Mouse (Mus musculus) MEL (cell line): ENCODE measurements around the gene Pigp. TPM values are rescaled to one million over a fixed set of nuclear protein-coding genes. Genes with fewer than 3 reads are reported as not detected.

Experiments
- DNase-seq: peaks from one replicate; pipeline ENCODE4 v3.0.0; 2011; ENCODE audit warnings: low read depth, low spot score
- H3K27ac ChIP-seq: 2 replicates; pipeline ENCODE4 v1.5.1; 2012; ENCODE audit warnings: low read depth, mild to moderate bottlenecking, control low read depth, low read length, moderate library complexity; ENCODE audit not compliant: control insufficient read depth
- H3K27me3 ChIP-seq, 2 experiments: fragments of 150-350 bp in 1 of 2; sonication (generic) in 1 of 2; 2 replicates each; pipeline ENCODE4 v1.6.1; 2012; ENCODE audit warnings: low read length in 2 of 2, mild to moderate bottlenecking in 2 of 2, improper control_type of control experiment in 1 of 2, moderate library complexity in 1 of 2; ENCODE audit not compliant: insufficient read depth in 2 of 2, control insufficient read depth in 1 of 2
- H3K36me3 ChIP-seq, 2 experiments: 2 replicates each; pipeline ENCODE4 v1.6.1; 2012 to 2014; ENCODE audit warnings: low read length in 2 of 2, improper control_type of control experiment in 1 of 2, inconsistent platforms in 1 of 2, mild to moderate bottlenecking in 1 of 2; ENCODE audit not compliant: insufficient read depth in 2 of 2, control insufficient read depth in 1 of 2
- H3K4me1 ChIP-seq, 2 experiments: fragments of 150-350 bp in 1 of 2; sonication (generic) in 1 of 2; 2 replicates each; pipeline ENCODE4 v1.6.1; 2012; ENCODE audit warnings: low read length in 2 of 2, improper control_type of control experiment in 1 of 2, mild to moderate bottlenecking in 1 of 2; ENCODE audit not compliant: insufficient read depth in 2 of 2, control insufficient read depth in 1 of 2
- H3K4me3 ChIP-seq, 2 experiments: fragments of 150-350 bp in 1 of 2; sonication (generic) in 1 of 2; 2 replicates each; pipeline ENCODE4 v1.5.1; 2012; ENCODE audit warnings: low read depth in 2 of 2, low read length in 2 of 2, mild to moderate bottlenecking in 2 of 2, moderate library complexity in 2 of 2, control low read depth in 1 of 2, improper control_type of control experiment in 1 of 2; ENCODE audit not compliant: control insufficient read depth in 1 of 2, insufficient read depth in 1 of 2
- H3K79me2 ChIP-seq: 2 replicates; pipeline ENCODE4 v1.6.1; 2012; ENCODE audit warnings: mild to moderate bottlenecking, low read length, moderate library complexity; ENCODE audit not compliant: control insufficient read depth, poor library complexity, insufficient read depth
- H3K9ac ChIP-seq: 2 replicates; pipeline ENCODE4 v1.6.1; 2012; ENCODE audit warnings: low read depth, mild to moderate bottlenecking, control low read depth, low read length, moderate library complexity; ENCODE audit not compliant: control insufficient read depth, poor library complexity, severe bottlenecking
- H3K9me3 ChIP-seq: fragments of 150-350 bp; sonication (generic); replicated peaks from 2 replicates; pipeline ENCODE4 v1.6.1; 2012; ENCODE audit warnings: mild to moderate bottlenecking, low read length, improper control_type of control experiment, moderate library complexity; ENCODE audit not compliant: insufficient read depth
- CHD1 ChIP-seq: IDR thresholded peaks from 2 replicates; pipeline ENCODE4 v1.6.1; 2012; ENCODE audit warnings: low read depth, mild to moderate bottlenecking, inconsistent platforms, low read length, improper control_type of control experiment
- CTCF ChIP-seq, 3 experiments: IDR thresholded peaks in 2 of 3; conservative IDR thresholded peaks in 1 of 3; 2 replicates each; pipeline ENCODE4 v1.5.1; 2011 to 2012; ENCODE audit warnings: low read length in 3 of 3, low read depth in 2 of 3, mild to moderate bottlenecking in 2 of 3, improper control_type of control experiment in 1 of 3, inconsistent platforms in 1 of 3, mixed read lengths in 1 of 3, moderate library complexity in 1 of 3; ENCODE audit not compliant: control insufficient read depth in 1 of 3, insufficient read depth in 1 of 3, poor library complexity in 1 of 3, severe bottlenecking in 1 of 3
- E2F4 ChIP-seq: IDR thresholded peaks from 2 replicates; pipeline ENCODE4 v1.6.1; 2011; ENCODE audit warnings: low read depth, low read length, improper control_type of control experiment, borderline replicate concordance
- EP300 ChIP-seq, 2 experiments: IDR thresholded peaks; 2 replicates each; pipeline ENCODE4 v1.6.1; 2011; ENCODE audit warnings: improper control_type of control experiment in 2 of 2, low read length in 2 of 2, low read depth in 1 of 2, mild to moderate bottlenecking in 1 of 2
- GABPA ChIP-seq: IDR thresholded peaks from 2 replicates; pipeline ENCODE4 v1.6.1; 2012; ENCODE audit warnings: low read depth, mild to moderate bottlenecking, inconsistent platforms, low read length, improper control_type of control experiment, moderate library complexity
- GATA1 ChIP-seq: IDR thresholded peaks from 2 replicates; pipeline ENCODE4 v1.6.1; 2011; ENCODE audit warnings: low read depth, low read length, improper control_type of control experiment
- HCFC1 ChIP-seq: IDR thresholded peaks from 2 replicates; pipeline ENCODE4 v1.6.1; 2012; ENCODE audit warnings: low read depth, mild to moderate bottlenecking, inconsistent platforms, low read length, improper control_type of control experiment, moderate library complexity
- MAFK ChIP-seq: IDR thresholded peaks from 2 replicates; pipeline ENCODE4 v1.6.1; 2011; ENCODE audit warnings: low read depth, mild to moderate bottlenecking, low read length, improper control_type of control experiment, borderline replicate concordance
- MAX ChIP-seq: IDR thresholded peaks from 2 replicates; pipeline ENCODE4 v1.6.1; 2011; ENCODE audit warnings: low read length, improper control_type of control experiment
- MEF2A ChIP-seq: IDR thresholded peaks from 2 replicates; pipeline ENCODE4 v1.6.1; 2014; ENCODE audit warnings: low read depth, mild to moderate bottlenecking, inconsistent platforms, low read length, improper control_type of control experiment; ENCODE audit not compliant: poor library complexity, insufficient replicate concordance, severe bottlenecking; ENCODE audit errors: extremely low read depth
- MXI1 ChIP-seq: IDR thresholded peaks from 2 replicates; pipeline ENCODE4 v1.6.1; 2011; ENCODE audit warnings: mild to moderate bottlenecking, low read depth, low read length, improper control_type of control experiment
- MYB ChIP-seq: IDR thresholded peaks from 2 replicates; pipeline ENCODE4 v1.6.1; 2011; ENCODE audit warnings: mild to moderate bottlenecking, low read depth, low read length, improper control_type of control experiment
- MYC ChIP-seq: IDR thresholded peaks from 2 replicates; pipeline ENCODE4 v1.6.1; 2011; ENCODE audit warnings: low read depth, mild to moderate bottlenecking, low read length, improper control_type of control experiment, moderate library complexity
- NELFE ChIP-seq: IDR thresholded peaks from 2 replicates; pipeline ENCODE4 v1.6.1; 2011; ENCODE audit warnings: low read depth, low read length, improper control_type of control experiment
- NRF1 ChIP-seq: IDR thresholded peaks from 2 replicates; pipeline ENCODE4 v1.6.1; 2014; ENCODE audit warnings: low read depth, mild to moderate bottlenecking, inconsistent platforms, low read length, improper control_type of control experiment, moderate library complexity; ENCODE audit not compliant: poor library complexity, insufficient read depth, severe bottlenecking
- POLR2AphosphoS5 ChIP-seq: IDR thresholded peaks from 2 replicates; pipeline ENCODE4 v1.6.1; 2012; ENCODE audit warnings: low read depth, borderline replicate concordance, mild to moderate bottlenecking, inconsistent platforms, low read length, moderate library complexity, mixed read lengths
- RAD21 ChIP-seq: IDR thresholded peaks from 2 replicates; pipeline ENCODE4 v1.6.1; 2011; ENCODE audit warnings: mild to moderate bottlenecking, low read depth, low read length, improper control_type of control experiment
- RCOR1 ChIP-seq: IDR thresholded peaks from 2 replicates; pipeline ENCODE4 v1.6.1; 2012; ENCODE audit warnings: low read depth, mild to moderate bottlenecking, inconsistent platforms, low read length, improper control_type of control experiment
- SIN3A ChIP-seq: IDR thresholded peaks from 2 replicates; pipeline ENCODE4 v1.6.1; 2012; ENCODE audit warnings: low read length, improper control_type of control experiment, inconsistent platforms
- TBP ChIP-seq: IDR thresholded peaks from 2 replicates; pipeline ENCODE4 v1.8.0; 2011; ENCODE audit warnings: low read depth, low read length, improper control_type of control experiment
- TCF12 ChIP-seq: IDR thresholded peaks from 2 replicates; pipeline ENCODE4 v1.6.1; 2014; ENCODE audit warnings: low read depth, mild to moderate bottlenecking, inconsistent platforms, low read length, improper control_type of control experiment, moderate library complexity
- UBTF ChIP-seq: IDR thresholded peaks from 2 replicates; pipeline ENCODE4 v1.6.1; 2012; ENCODE audit warnings: low read depth, mild to moderate bottlenecking, inconsistent platforms, low read length, improper control_type of control experiment, moderate library complexity, borderline replicate concordance; ENCODE audit not compliant: insufficient read depth
- USF1 ChIP-seq: IDR thresholded peaks from 2 replicates; pipeline ENCODE4 v1.6.1; 2014; ENCODE audit warnings: low read depth, mild to moderate bottlenecking, inconsistent platforms, low read length, improper control_type of control experiment, moderate library complexity
- USF2 ChIP-seq, 2 experiments: IDR thresholded peaks; 2 replicates each; pipeline ENCODE4 v1.6.1; 2011 to 2012; ENCODE audit warnings: improper control_type of control experiment in 2 of 2, low read length in 2 of 2, borderline replicate concordance in 1 of 2, inconsistent platforms in 1 of 2, low read depth in 1 of 2, mild to moderate bottlenecking in 1 of 2; ENCODE audit not compliant: insufficient read depth in 1 of 2
- ZKSCAN1 ChIP-seq: IDR thresholded peaks from 2 replicates; pipeline ENCODE4 v1.6.1; 2012; ENCODE audit warnings: low read depth, mild to moderate bottlenecking, inconsistent platforms, low read length, improper control_type of control experiment, moderate library complexity
- ZMIZ1 ChIP-seq: IDR thresholded peaks from 2 replicates; pipeline ENCODE4 v1.6.1; 2012; ENCODE audit warnings: low read depth, mild to moderate bottlenecking, inconsistent platforms, low read length, improper control_type of control experiment, moderate library complexity
- polyA plus RNA-seq, 2 experiments: library from polyadenylated mRNA; stranded (reverse) in 1 of 2; unstranded in 1 of 2; fragments of >175 nt in 1 of 2; fragments of >200 nt in 1 of 2; gene quantifications; 2 replicates each; pipeline versions ENCODE4 v1.2.1 to v1.2.4; 2012; ENCODE audit warnings: low replicate concordance in 2 of 2, low read depth in 1 of 2; ENCODE audit not compliant: insufficient read length in 2 of 2, insufficient read depth in 1 of 2, missing spikeins in 1 of 2
- total RNA-seq: library from RNA; depleted of rRNA; stranded (reverse); fragments of 300-350 nt; gene quantifications from 2 replicates; pipeline ENCODE4 v1.2.3, GENCODE M21; 2012

The Pigp gene
- total and polyA plus RNA-seq, 3 experiments: 27.1 to 47.3 TPM; not detected in 1

GRCm38 (mm10) chr16:94315215-94315614, 56.4 kb downstream of the Pigp start:
- H3K27ac ChIP-seq: no peak overlapping the region
- H3K4me3 ChIP-seq: no peak overlapping the region
- H3K4me1 ChIP-seq: peaks cover 27 to 30% of the 10 kb centered on the region in 2 experiments
- no peaks in the 10 kb centered on the region for H3K9me3 ChIP-seq
- peaks cover 1% of the 10 kb centered on the region; the same call in 1 of the 2 replicates for H3K79me2 ChIP-seq
- TF ChIP-seq MEF2A (no peak), MAX (peak; percentile 29; the same call in 1 of the 2 replicates), NELFE (no peak; the same call in 1 of the 2 replicates), ZKSCAN1 (no peak), USF2 (IDR thresholded peaks at IDR 0.05; ENCODE audit: borderline replicate concordance in 1 of 2, insufficient read depth in 1 of 2, low read depth in 1 of 2, low read length in 2 of 2) (no peak), HCFC1 (no peak), CTCF (IDR thresholded peaks at IDR 0.05 in 2 of 3, conservative IDR thresholded peaks at IDR 0.05 in 1 of 3; ENCODE audit: control insufficient read depth in 1 of 3, insufficient read depth in 1 of 3, low read depth in 2 of 3, low read length in 3 of 3, poor library complexity in 1 of 3, severe bottlenecking in 1 of 3) (no peak), TBP (no peak), GABPA (no peak), USF1 (peak; percentile 18; the same call in 1 of the 2 replicates), CHD1 (no peak), MXI1 (no peak), RCOR1 (no peak), GATA1 (no peak), RAD21 (no peak), EP300 (IDR thresholded peaks at IDR 0.05; ENCODE audit: low read depth in 1 of 2, low read length in 2 of 2) (no peak), TCF12 (no peak), E2F4 (no peak)
- TF ChIP-seq, all 39 proteins: peak for 2
- Histone ChIP-seq H3K9ac (no peak overlapping the region), H3K36me3 (peaks cover 0 to 31% of the 10 kb centered on the region in 2 experiments; a peak in 2 of 4 replicates), H3K27me3 (no peaks in the 10 kb centered on the region)
- DNase-seq: peak; percentile 51

GRCm38 (mm10) chr16:94314626-94315025, 57.0 kb downstream of the Pigp start:
- no peaks in the 10 kb centered on the region for H3K27me3 ChIP-seq
- H3K4me3 ChIP-seq: no peak overlapping the region
- no peak for TF ChIP-seq SIN3A
- no peak for TF ChIP-seq GABPA
- no peak for TF ChIP-seq MAFK
- no peak for TF ChIP-seq MEF2A
- TF ChIP-seq ZMIZ1: no peak
- no peak for TF ChIP-seq ZKSCAN1
- TF ChIP-seq MYB: no peak
- TF ChIP-seq POLR2AphosphoS5: no peak
- TF ChIP-seq TCF12: no peak
- TF ChIP-seq MYC: no peak
- TF ChIP-seq MAX: no peak
- no peak for TF ChIP-seq UBTF
- TF ChIP-seq NRF1: no peak
- TF ChIP-seq TBP: no peak
- TF ChIP-seq, all 39 proteins: peak for 0
- DNase-seq: no peak
- Histone ChIP-seq H3K4me1 (peaks cover 22 to 24% of the 10 kb centered on the region in 2 experiments), H3K9me3 (no peaks in the 10 kb centered on the region), H3K27ac (no peak overlapping the region), H3K79me2 (peaks cover 1% of the 10 kb centered on the region; the same call in 1 of the 2 replicates), H3K9ac (no peak overlapping the region), H3K36me3 (peaks cover 0 to 26% of the 10 kb centered on the region in 2 experiments; a peak in 2 of 4 replicates)
